ENCODE assay signal across 11 mouse cellular contexts in genomic region chr7:124914061-124914460, GRCm38 (mm10).
"Had no signal": no experiment of that assay in that cellular context is flagged by ENCODE, and none has a peak within 500 bp of the region (broad histone marks: within the 10 kb centered on the region; RNA-seq: fewer than 3 reads in every experiment).

No protein-coding gene starts in this region.

- H3K27ac ChIP-seq: left cerebral cortex, adult 2 months; limb, embryonic 15.5 days; liver, embryonic 12.5 days; macrophage; midbrain, embryonic 12.5 days; stomach, embryonic 15.5 days had no signal

- H3K4me3 ChIP-seq: left cerebral cortex, adult 2 months; limb, embryonic 15.5 days; liver, embryonic 12.5 days; midbrain, embryonic 12.5 days; stomach, embryonic 15.5 days had no signal

- DNase-seq: lung, embryonic 14.5 days; lung, postnatal 10 days; right cerebral cortex, postnatal 14 days; thymus, postnatal 36 days had no signal

- H3K27me3 ChIP-seq: limb, embryonic 15.5 days; liver, embryonic 12.5 days; midbrain, embryonic 12.5 days; stomach, embryonic 15.5 days had no signal

- ATAC-seq: intestine, postnatal 0 days; liver, embryonic 12.5 days had no signal
